Comparison of ENCODE assay signal across 8 mouse cellular contexts in genomic region chr8:85379142-85379781, GRCm38 (mm10). TPM values are rescaled to one million over a fixed set of nuclear protein-coding genes. Genes with fewer than 3 reads are reported as not detected.
A peak's percentile ranks its signal among the peaks of the same experiment; 100 is the strongest.
DNase-seq lines count a peak whose midpoint lies in the region; ATAC-seq lines count a peak whose summit lies in the region.

No protein-coding gene starts in this region.

- DNase-seq in layer of hippocampus, adult 9-11 months = peak; percentile 65
- no peak for DNase-seq in layer of hippocampus, postnatal 25 days (ENCODE audit: extremely low spot score in 1 of 2, low spot score in 1 of 2)
- peak; percentile 14 for DNase-seq in forelimb bud, embryonic 11.5 days (ENCODE audit: low read depth, low spot score)
- peak; percentile 81 for DNase-seq in yolk sac, embryonic 10.5 days (ENCODE audit: low spot score)
- DNase-seq in cerebellum, adult 9-10 months = no peak

- no peak overlapping the region for H3K4me3 ChIP-seq in kidney, embryonic 14.5 days (ENCODE audit: low read length)
- H3K4me3 ChIP-seq in lung, embryonic 16.5 days (ENCODE audit: low read length) = no peak overlapping the region
- no peak overlapping the region for H3K4me3 ChIP-seq in forebrain, embryonic 15.5 days

- ATAC-seq in kidney, embryonic 14.5 days (ENCODE audit: low FRiP score, low TSS enrichment) = peak; percentile 69
- ATAC-seq in lung, embryonic 16.5 days (ENCODE audit: low read depth) = peak; percentile 95
- ATAC-seq in forebrain, embryonic 15.5 days (replicated peaks) = no peak

- peaks cover 28% of the 10 kb centered on the region for H3K4me1 ChIP-seq in kidney, embryonic 14.5 days (ENCODE audit: control insufficient read depth, insufficient read depth, low read length)
- peaks cover 19% of the 10 kb centered on the region for H3K4me1 ChIP-seq in lung, embryonic 16.5 days (replicated peaks; ENCODE audit: control insufficient read depth, insufficient read depth, low read length)
- no peaks in the 10 kb centered on the region for H3K4me1 ChIP-seq in forebrain, embryonic 15.5 days

- WGBS in kidney, embryonic 14.5 days = 25% methylated on average over 2 of the region's 2 CpGs
- 10% methylated on average over 2 of the region's 2 CpGs for WGBS in lung, embryonic 16.5 days
- 32% methylated on average over 2 of the region's 2 CpGs for WGBS in forebrain, embryonic 15.5 days

- peak overlapping the region; percentile 39; the same call in 1 of the 2 replicates for H3K27ac ChIP-seq in kidney, embryonic 14.5 days (ENCODE audit: low read depth, low read length)
- peak overlapping the region; percentile 95 for H3K27ac ChIP-seq in lung, embryonic 16.5 days (ENCODE audit: low read length)
- no peak overlapping the region for H3K27ac ChIP-seq in forebrain, embryonic 15.5 days (replicated peaks)

- no peak overlapping the region for H3K9ac ChIP-seq in kidney, embryonic 14.5 days (ENCODE audit: low read depth, low read length)
- no peak overlapping the region for H3K9ac ChIP-seq in lung, embryonic 16.5 days (ENCODE audit: low read length)
- H3K9ac ChIP-seq in forebrain, embryonic 15.5 days (replicated peaks) = no peak overlapping the region

- H3K9me3 ChIP-seq in kidney, embryonic 14.5 days (ENCODE audit: control insufficient read depth, low read length) = no peaks in the 10 kb centered on the region
- H3K9me3 ChIP-seq in lung, embryonic 16.5 days (ENCODE audit: control insufficient read depth, low read length) = no peaks in the 10 kb centered on the region
- H3K9me3 ChIP-seq in forebrain, embryonic 15.5 days = no peaks in the 10 kb centered on the region

- no peak overlapping the region for H3K4me2 ChIP-seq in kidney, embryonic 14.5 days (replicated peaks; ENCODE audit: low read depth, low read length)
- 0 out of 2 replicates have a peak overlapping the region, but pooled peaks have one; percentile 9 for H3K4me2 ChIP-seq in lung, embryonic 16.5 days (ENCODE audit: low read depth, low read length)
- no peak overlapping the region for H3K4me2 ChIP-seq in forebrain, embryonic 15.5 days (replicated peaks)

- H3K36me3 ChIP-seq in kidney, embryonic 14.5 days (ENCODE audit: control insufficient read depth, insufficient read depth, low read length) = no peaks in the 10 kb centered on the region
- H3K36me3 ChIP-seq in lung, embryonic 16.5 days (ENCODE audit: control insufficient read depth, insufficient read depth, low read length) = no peaks in the 10 kb centered on the region
- no peaks in the 10 kb centered on the region for H3K36me3 ChIP-seq in forebrain, embryonic 15.5 days

- H3K27me3 ChIP-seq in kidney, embryonic 14.5 days (ENCODE audit: control insufficient read depth, insufficient read depth, low read length) = no peaks in the 10 kb centered on the region
- H3K27me3 ChIP-seq in lung, embryonic 16.5 days (ENCODE audit: control insufficient read depth, insufficient read depth, low read depth, low read length) = no peaks in the 10 kb centered on the region
- no peaks in the 10 kb centered on the region for H3K27me3 ChIP-seq in forebrain, embryonic 15.5 days

RNA-seq across cellular contexts. Expression of gene Mylk3, which starts 6.9 kb away (rescaled TPM):
- total RNA-seq in layer of hippocampus, postnatal 25 days (2021) = 1 to 10 TPM; 2.2 to 2.4 TPM
- 0.71 and 1.7 TPM in 2 replicates for polyA plus RNA-seq in kidney, embryonic 14.5 days (2014; fragmentation: Nextera tagmentation; extraction: Ambion mirVana)
- polyA plus RNA-seq in lung, embryonic 16.5 days (2015; fragmentation: Nextera tagmentation; extraction: Ambion mirVana) = 5.8 and 6.1 TPM in 2 replicates
- polyA plus RNA-seq in forebrain, embryonic 15.5 days (2015; fragmentation: Nextera tagmentation; extraction: Ambion mirVana) = 0.23 and 0.51 TPM in 2 replicates

RNA-seq across cellular contexts. Expression of gene 4921524J17Rik, which starts 53.4 kb away (rescaled TPM):
- total RNA-seq in layer of hippocampus, postnatal 25 days (2021) = 10 to 100 TPM; 17.3 to 19.8 TPM
- 42.9 and 44.8 TPM in 2 replicates for polyA plus RNA-seq in kidney, embryonic 14.5 days (2014; fragmentation: Nextera tagmentation; extraction: Ambion mirVana)
- 38.2 and 44.6 TPM in 2 replicates for polyA plus RNA-seq in lung, embryonic 16.5 days (2015; fragmentation: Nextera tagmentation; extraction: Ambion mirVana)
- 69.3 and 74.7 TPM in 2 replicates for polyA plus RNA-seq in forebrain, embryonic 15.5 days (2015; fragmentation: Nextera tagmentation; extraction: Ambion mirVana)

Comparison
In these comparisons a context has a peak if more than half of its experiments do, and no peak if none do; other contexts are left out.
1. DNase-seq: peak in layer of hippocampus, adult 9-11 months (single experiment), forelimb bud, embryonic 11.5 days (single experiment) and yolk sac, embryonic 10.5 days (single experiment); none in layer of hippocampus, postnatal 25 days (0 of 2) and cerebellum, adult 9-10 months (single experiment).